ENCODE assay signal across 8 mouse cellular contexts in genomic region chr2:91255661-91256150, GRCm38 (mm10). TPM values are rescaled to one million over a fixed set of nuclear protein-coding genes. Genes with fewer than 3 reads are reported as not detected.
A peak's percentile ranks its signal among the peaks of the same experiment; 100 is the strongest.
DNase-seq lines count a peak whose midpoint lies in the region; ATAC-seq and TF ChIP-seq lines count a peak whose summit lies in the region.

TSS of gene Pacsin3 (plus strand) at chr2:91255954.

- WGBS in spleen, adult 2 months: 6% methylated on average over 27 of the region's 27 CpGs
- 3% methylated on average over 27 of the region's 27 CpGs for WGBS in cerebellum, adult 2 months
- WGBS in hindbrain, embryonic 15.5 days: 1% methylated on average over 27 of the region's 27 CpGs
- WGBS in limb, embryonic 13.5 days: 1% methylated on average over 27 of the region's 27 CpGs
- 2% methylated on average over 27 of the region's 27 CpGs for WGBS in neural tube, embryonic 15.5 days

- H3K27me3 ChIP-seq in spleen, adult 2 months (ENCODE audit: control insufficient read depth, insufficient read depth, low read length): peaks cover 22% of the 10 kb centered on the region
- H3K27me3 ChIP-seq in cerebellum, adult 2 months (ENCODE audit: control insufficient read depth, insufficient read depth, low read length): no peaks in the 10 kb centered on the region
- H3K27me3 ChIP-seq in hindbrain, embryonic 15.5 days: peaks cover 23% of the 10 kb centered on the region
- peaks cover 26% of the 10 kb centered on the region for H3K27me3 ChIP-seq in limb, embryonic 13.5 days
- H3K27me3 ChIP-seq in neural tube, embryonic 15.5 days (replicated peaks): peaks cover 44% of the 10 kb centered on the region

- no peaks in the 10 kb centered on the region for H3K9me3 ChIP-seq in hindbrain, embryonic 15.5 days
- H3K9me3 ChIP-seq in limb, embryonic 13.5 days: no peaks in the 10 kb centered on the region
- H3K9me3 ChIP-seq in neural tube, embryonic 15.5 days (replicated peaks): no peaks in the 10 kb centered on the region

- TF ChIP-seq POLR2A in spleen, adult 2 months (IDR thresholded peaks at IDR 0.05; ENCODE audit: low read depth, low read length): no peak
- TF ChIP-seq POLR2A in cerebellum, adult 2 months (IDR thresholded peaks at IDR 0.05; ENCODE audit: borderline replicate concordance, insufficient read depth, low read length): peak; percentile 27; the same call in 1 of the 2 replicates

- peaks cover 5% of the 10 kb centered on the region for H3K4me1 ChIP-seq in spleen, adult 2 months (ENCODE audit: control insufficient read depth, insufficient read depth, insufficient read length)
- peaks cover 11% of the 10 kb centered on the region; the same call in 1 of the 2 replicates for H3K4me1 ChIP-seq in cerebellum, adult 2 months (ENCODE audit: control insufficient read depth, insufficient read depth, low read length)
- H3K4me1 ChIP-seq in hindbrain, embryonic 15.5 days (replicated peaks): peaks cover 29% of the 10 kb centered on the region
- peaks cover 32% of the 10 kb centered on the region for H3K4me1 ChIP-seq in limb, embryonic 13.5 days
- H3K4me1 ChIP-seq in neural tube, embryonic 15.5 days: peaks cover 39% of the 10 kb centered on the region

- no peak for ATAC-seq in hindbrain, embryonic 15.5 days (ENCODE audit: low FRiP score, low read depth)
- ATAC-seq in limb, embryonic 13.5 days (ENCODE audit: low FRiP score, low read depth): no peak
- ATAC-seq in neural tube, embryonic 15.5 days (ENCODE audit: low FRiP score): no peak

- no peak for TF ChIP-seq CTCF in spleen, adult 2 months (IDR thresholded peaks at IDR 0.05; ENCODE audit: extremely low read depth, insufficient read depth, insufficient read length, insufficient replicate concordance)
- no peak for TF ChIP-seq CTCF in cerebellum, adult 2 months (IDR thresholded peaks at IDR 0.05; ENCODE audit: borderline replicate concordance, insufficient read depth, low read depth, low read length)

- no peak for DNase-seq in spleen, adult 2 months (ENCODE audit: low read depth in 1 of 2, low spot score in 2 of 2)
- no peak for DNase-seq in spleen, postnatal 10 days (ENCODE audit: low spot score in 2 of 2)
- DNase-seq in cerebellum, adult 2 months: peak; percentile 78 to 81
- peak; percentile 56 to 72 for DNase-seq in gastrocnemius, adult 8-10 months (ENCODE audit: low spot score in 2 of 2)
- no peak for DNase-seq in spleen, adult 18-20 months

- no peak within 1 kb of the TSS for H3K27ac ChIP-seq in spleen, adult 2 months (ENCODE audit: insufficient read depth, low read length)
- peak within 1 kb of the TSS; percentile 87 for H3K27ac ChIP-seq in cerebellum, adult 2 months (ENCODE audit: insufficient read depth, low read length)
- H3K27ac ChIP-seq in hindbrain, embryonic 15.5 days (replicated peaks): peak within 1 kb of the TSS; percentile 64; the same call in 1 of the 2 replicates
- peak within 1 kb of the TSS; percentile 92 for H3K27ac ChIP-seq in limb, embryonic 13.5 days
- peak within 1 kb of the TSS; percentile 70 for H3K27ac ChIP-seq in neural tube, embryonic 15.5 days (replicated peaks)

- peak within 1 kb of the TSS; percentile 89 for H3K4me2 ChIP-seq in hindbrain, embryonic 15.5 days
- peak within 1 kb of the TSS; percentile 88 for H3K4me2 ChIP-seq in limb, embryonic 13.5 days (replicated peaks)
- H3K4me2 ChIP-seq in neural tube, embryonic 15.5 days: peak within 1 kb of the TSS; percentile 98

- no peaks in the 10 kb centered on the region for H3K36me3 ChIP-seq in spleen, adult 2 months (ENCODE audit: control insufficient read depth, insufficient read depth, low read length)
- H3K36me3 ChIP-seq in hindbrain, embryonic 15.5 days: no peaks in the 10 kb centered on the region
- H3K36me3 ChIP-seq in limb, embryonic 13.5 days: peaks cover 8% of the 10 kb centered on the region
- H3K36me3 ChIP-seq in neural tube, embryonic 15.5 days: no peaks in the 10 kb centered on the region

- H3K4me3 ChIP-seq in spleen, adult 2 months (ENCODE audit: extremely low read depth, insufficient read depth, insufficient read length): peak within 1 kb of the TSS; percentile 61
- H3K4me3 ChIP-seq in cerebellum, adult 2 months (replicated peaks; ENCODE audit: insufficient read depth, low read depth, low read length): peak within 1 kb of the TSS; percentile 91
- H3K4me3 ChIP-seq in hindbrain, embryonic 15.5 days: peak within 1 kb of the TSS; percentile 44
- peak within 1 kb of the TSS; percentile 71 for H3K4me3 ChIP-seq in limb, embryonic 13.5 days
- H3K4me3 ChIP-seq in neural tube, embryonic 15.5 days (replicated peaks): peak within 1 kb of the TSS; percentile 53

- peak within 1 kb of the TSS; percentile 41 for H3K9ac ChIP-seq in hindbrain, embryonic 15.5 days
- H3K9ac ChIP-seq in limb, embryonic 13.5 days: peak within 1 kb of the TSS; percentile 79
- peak within 1 kb of the TSS; percentile 48 for H3K9ac ChIP-seq in neural tube, embryonic 15.5 days (replicated peaks)

RNA-seq across cellular contexts. Expression of gene Pacsin3, which starts in this region (rescaled TPM):
- polyA plus RNA-seq in spleen, adult 2 months (2012; rRNA removed): 2.2 and 3.8 TPM in 2 replicates
- polyA plus RNA-seq in cerebellum, adult 2 months (2012; rRNA removed): 153 and 159 TPM in 2 replicates
- total RNA-seq in gastrocnemius, adult 8-10 months (2022): 100 to 1,000 TPM; 324 to 413 (median 369) TPM
- 17.0 and 17.7 TPM in 2 replicates for polyA plus RNA-seq in hindbrain, embryonic 15.5 days (2015; fragmentation: Nextera tagmentation; extraction: Ambion mirVana)
- polyA plus RNA-seq in limb, embryonic 13.5 days (2015; fragmentation: Nextera tagmentation; extraction: Ambion mirVana): 44.8 and 47.4 TPM in 2 replicates
- 20.0 and 21.8 TPM in 2 replicates for polyA plus RNA-seq in neural tube, embryonic 15.5 days (2015; fragmentation: Nextera tagmentation; extraction: Ambion mirVana)

Comparison
In these comparisons a context has a peak if more than half of its experiments do, and no peak if none do; other contexts are left out.
1. DNase-seq: peak in cerebellum, adult 2 months (2 of 2) and gastrocnemius, adult 8-10 months (2 of 2); none in spleen, adult 2 months (0 of 2), spleen, postnatal 10 days (0 of 2) and spleen, adult 18-20 months (0 of 2).
2. Peak in every context shown above with its lines, with median percentiles within 50 percentile points of each other: H3K4me3 ChIP-seq, H3K4me2 ChIP-seq and H3K9ac ChIP-seq.